ENCODE assay signal across 9 mouse cellular contexts in the genomic region with DNA sequence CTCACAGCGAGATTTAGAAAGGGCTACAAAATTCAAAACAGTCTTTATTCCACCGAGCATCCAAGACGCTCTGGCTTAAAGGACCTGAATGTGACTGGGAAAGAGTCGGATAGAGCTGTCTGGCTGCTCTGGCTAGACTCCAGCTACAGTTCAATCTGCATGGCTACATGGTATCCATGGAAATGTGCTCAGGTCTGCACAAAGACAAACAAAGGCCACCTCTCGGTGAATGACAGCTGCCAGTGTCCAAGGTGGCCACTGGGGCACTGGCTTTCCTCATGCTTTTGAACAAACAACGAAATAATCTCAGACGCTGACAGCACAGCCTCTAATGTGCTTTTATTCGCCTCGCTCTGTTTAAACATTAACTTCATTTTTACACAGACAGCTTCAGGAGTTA. TPM values are rescaled to one million over a fixed set of nuclear protein-coding genes. Genes with fewer than 3 reads are reported as not detected.
A peak's percentile ranks its signal among the peaks of the same experiment; 100 is the strongest.
DNase-seq lines count a peak whose midpoint lies in the region; ATAC-seq lines count a peak whose summit lies in the region.
"Had no signal": no experiment of that assay in that cellular context is flagged by ENCODE, and none has a peak within 500 bp of the region (broad histone marks: within the 10 kb centered on the region; RNA-seq: fewer than 3 reads in every experiment).

No protein-coding gene starts in this region.

- H3K4me1 ChIP-seq in embryonic facial prominence, embryonic 12.5 days = no peaks in the 10 kb centered on the region
- H3K4me1 ChIP-seq in midbrain, embryonic 15.5 days = peaks cover 14% of the 10 kb centered on the region

- H3K4me2 ChIP-seq in embryonic facial prominence, embryonic 12.5 days (replicated peaks) = no peak overlapping the region
- peak overlapping the region; percentile 30 for H3K4me2 ChIP-seq in midbrain, embryonic 15.5 days

- intact Hi-C loops in heart, postnatal 10 days (cut with DNase I) = no loop called here

- H3K4me3 ChIP-seq in embryonic facial prominence, embryonic 12.5 days = no peak overlapping the region
- no peak overlapping the region for H3K4me3 ChIP-seq in midbrain, embryonic 15.5 days

- no peaks in the 10 kb centered on the region for H3K9me3 ChIP-seq in embryonic facial prominence, embryonic 12.5 days
- H3K9me3 ChIP-seq in midbrain, embryonic 15.5 days = no peaks in the 10 kb centered on the region; the same call in 1 of the 2 replicates

- no peak overlapping the region for H3K27ac ChIP-seq in embryonic facial prominence, embryonic 12.5 days
- H3K27ac ChIP-seq in midbrain, embryonic 15.5 days = peak overlapping the region; percentile 58

- 0 out of 2 replicates have a peak, but pooled peaks have one; percentile 52 for ATAC-seq in embryonic facial prominence, embryonic 12.5 days (ENCODE audit: insufficient number of reproducible peaks, insufficient read depth, low FRiP score, low TSS enrichment)
- ATAC-seq in midbrain, embryonic 15.5 days (replicated peaks) = peak; percentile 96

- no peaks in the 10 kb centered on the region for H3K36me3 ChIP-seq in embryonic facial prominence, embryonic 12.5 days
- no peaks in the 10 kb centered on the region for H3K36me3 ChIP-seq in midbrain, embryonic 15.5 days (replicated peaks)

- no peaks in the 10 kb centered on the region for H3K27me3 ChIP-seq in embryonic facial prominence, embryonic 12.5 days
- H3K27me3 ChIP-seq in midbrain, embryonic 15.5 days (replicated peaks) = peaks cover 15% of the 10 kb centered on the region; the same call in 1 of the 2 replicates

- 51% methylated on average over 9 of the region's 9 CpGs for WGBS in embryonic facial prominence, embryonic 12.5 days
- WGBS in midbrain, embryonic 15.5 days = 11% methylated on average over 9 of the region's 9 CpGs

- no peak overlapping the region for H3K9ac ChIP-seq in embryonic facial prominence, embryonic 12.5 days
- no peak overlapping the region for H3K9ac ChIP-seq in midbrain, embryonic 15.5 days

- DNase-seq in heart, postnatal 4 days = peak; percentile 9
- no peak for DNase-seq in heart, postnatal 10 days
- DNase-seq in kidney, adult 8-10 months = peak; percentile 4 to 15
- no peak for DNase-seq in urinary bladder, postnatal 25 days (ENCODE audit: low spot score)
- no peak for DNase-seq in adrenal gland, postnatal 25 days
- no peak for DNase-seq in thymus, postnatal 10 days (ENCODE audit: low spot score in 2 of 2)
- DNase-seq: thymus, postnatal 4 days had no signal

RNA-seq across cellular contexts. Expression of a gene that starts 8.6 kb away (rescaled TPM):
- total RNA-seq in heart, postnatal 4 days (2021) = 1 to 10 TPM; 5.0 to 5.2 TPM
- total RNA-seq in heart, postnatal 10 days (2021) = 1 to 10 TPM; 2.8 to 3.6 TPM
- polyA plus RNA-seq in embryonic facial prominence, embryonic 12.5 days (2016; fragmentation: Nextera tagmentation; extraction: Ambion mirVana) = 2.8 and 3.3 TPM in 2 replicates
- polyA plus RNA-seq in midbrain, embryonic 15.5 days (2015; fragmentation: Nextera tagmentation; extraction: Ambion mirVana) = 1.5 and 1.7 TPM in 2 replicates
- 1.6 and 2.0 TPM in 2 replicates for total RNA-seq in adrenal gland, postnatal 25 days (2021)

Comparison
In these comparisons a context has a peak if more than half of its experiments do, and no peak if none do; other contexts are left out.
1. DNase-seq: peak in heart, postnatal 4 days (single experiment) and kidney, adult 8-10 months (2 of 2); none in heart, postnatal 10 days (0 of 2), urinary bladder, postnatal 25 days (single experiment), adrenal gland, postnatal 25 days (single experiment) and thymus, postnatal 10 days (0 of 2).